Mouse (Mus musculus): ENCODE data around the gene Strn3.

DNA sequence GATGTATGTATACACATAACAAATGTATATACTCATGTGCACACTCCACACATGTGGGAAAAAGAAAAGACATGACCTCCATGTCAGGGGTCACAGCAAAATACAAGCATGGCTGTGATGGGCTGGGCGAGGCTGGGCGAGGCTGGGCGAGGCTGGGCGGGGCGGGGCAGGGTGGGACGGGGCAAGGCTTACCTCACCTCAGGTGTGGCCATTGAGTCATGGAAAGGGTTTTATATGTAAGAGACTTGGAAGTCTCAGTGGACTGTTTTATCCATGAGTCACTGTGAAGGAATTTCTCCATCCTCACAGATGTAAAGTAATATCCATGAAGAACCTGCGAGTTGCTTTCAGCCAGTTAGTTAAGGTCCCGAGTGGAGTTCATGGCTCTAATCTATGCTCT lies 30.1 kb upstream of the Strn3 start:
- TF ChIP-seq USF1 (IDR thresholded peaks at IDR 0.05; ENCODE audit: low read depth) (no peak), POLR2A (IDR thresholded peaks at IDR 0.05; ENCODE audit: insufficient read length, low read depth) (no peak), TCF12 (IDR thresholded peaks at IDR 0.05; ENCODE audit: insufficient read depth, poor library complexity, severe bottlenecking) (no peak), TCF3 (IDR thresholded peaks at IDR 0.05; ENCODE audit: insufficient read length, low read depth) (no peak), POLR2AphosphoS2 (IDR thresholded peaks at IDR 0.05; ENCODE audit: insufficient read length, low read depth) (no peak)

All from myocyte (in vitro differentiated cells).